Mouse (Mus musculus): ENCODE results near the gene Cc2d1b. TPM values are rescaled to one million over a fixed set of nuclear protein-coding genes. Genes with fewer than 3 reads are reported as not detected.

The Cc2d1b gene
- total and polyA plus RNA-seq, 3 experiments: 35.6 to 50.3 TPM; not detected in 1

GRCm38 (mm10) chr4:108572644-108573043, 47.1 kb upstream of the Cc2d1b start:
- H3K36me3 ChIP-seq (ENCODE audit: control insufficient read depth in 1 of 2, insufficient read depth in 2 of 2, low read length in 2 of 2): peaks cover under 1 to 18% of the 10 kb centered on the region in 2 experiments

GRCm38 (mm10) chr4:108578840-108579742, 40.6 kb upstream of the Cc2d1b start, which contains the start of the genes Prpf38a and Orc1:
Gene Prpf38a, minus strand, starts transcription at chr4:108579336.
Gene Orc1, plus strand, starts transcription at chr4:108579423.
- Histone ChIP-seq H3K4me3 (ENCODE audit: control insufficient read depth in 1 of 2, insufficient read depth in 1 of 2, low read depth in 2 of 2, low read length in 2 of 2) (peak within 1 kb of the TSS; percentile 78 to 80), H3K4me1 (ENCODE audit: control insufficient read depth in 1 of 2, insufficient read depth in 2 of 2, low read length in 2 of 2) (peaks cover 0 to 10% of the 10 kb centered on the region in 2 experiments; a peak in 1 of 4 replicates), H3K27ac (ENCODE audit: control insufficient read depth, low read depth, low read length) (peak within 1 kb of the TSS; percentile 91), H3K9ac (ENCODE audit: control insufficient read depth, low read depth, low read length, poor library complexity, severe bottlenecking) (peak within 1 kb of the TSS; percentile 97), H3K36me3 (ENCODE audit: control insufficient read depth in 1 of 2, insufficient read depth in 2 of 2, low read length in 2 of 2) (peaks cover 7 to 16% of the 10 kb centered on the region in 2 experiments; a peak in 3 of 4 replicates), H3K27me3 (ENCODE audit: control insufficient read depth in 1 of 2, insufficient read depth in 2 of 2, low read length in 2 of 2) (no peaks in the 10 kb centered on the region), H3K79me2 (ENCODE audit: control insufficient read depth, insufficient read depth, low read length, poor library complexity) (peaks cover 51% of the 10 kb centered on the region), H3K9me3 (replicated peaks; ENCODE audit: insufficient read depth, low read length) (no peaks in the 10 kb centered on the region)
- DNase-seq (ENCODE audit: low read depth, low spot score): peak; percentile 99
- TF ChIP-seq NELFE (IDR thresholded peaks at IDR 0.05; ENCODE audit: low read depth, low read length) (peak; percentile 95), MAX (IDR thresholded peaks at IDR 0.05; ENCODE audit: low read length) (peak; percentile 31), USF1 (IDR thresholded peaks at IDR 0.05; ENCODE audit: low read depth, low read length) (peak; percentile 53), E2F4 (IDR thresholded peaks at IDR 0.05; ENCODE audit: borderline replicate concordance, low read depth, low read length) (peak; percentile 98), POLR2AphosphoS2 (IDR thresholded peaks at IDR 0.05; ENCODE audit: low read length) (peak; percentile 87), ZC3H11A (IDR thresholded peaks at IDR 0.05; ENCODE audit: low read depth, low read length) (no peak), TCF12 (IDR thresholded peaks at IDR 0.05; ENCODE audit: low read depth, low read length) (peak; percentile 57), ZNF384 (IDR thresholded peaks at IDR 0.05; ENCODE audit: low read depth, low read length) (peak; percentile 96), ZMIZ1 (IDR thresholded peaks at IDR 0.05; ENCODE audit: low read depth, low read length) (peak; percentile 80; the same call in 1 of the 2 replicates), RCOR1 (IDR thresholded peaks at IDR 0.05; ENCODE audit: low read depth, low read length) (no peak), ELF1 (IDR thresholded peaks at IDR 0.05; ENCODE audit: low read depth, low read length) (peak; percentile 90), POLR2A (IDR thresholded peaks at IDR 0.05; ENCODE audit: control insufficient read depth in 1 of 2, insufficient read depth in 1 of 2, low read depth in 1 of 2, low read length in 2 of 2, poor library complexity in 1 of 2) (peak; percentile 86 to 98), ZKSCAN1 (IDR thresholded peaks at IDR 0.05; ENCODE audit: low read depth, low read length) (no peak), TBP (IDR thresholded peaks at IDR 0.05; ENCODE audit: low read depth, low read length) (peak; percentile 90), UBTF (IDR thresholded peaks at IDR 0.05; ENCODE audit: borderline replicate concordance, insufficient read depth, low read depth, low read length) (no peak), TAL1 (IDR thresholded peaks at IDR 0.05; ENCODE audit: low read length) (no peak), SIN3A (IDR thresholded peaks at IDR 0.05; ENCODE audit: low read length) (peak; percentile 95), MAZ (IDR thresholded peaks at IDR 0.05; ENCODE audit: low read depth, low read length) (peak; percentile 59; the same call in 1 of the 2 replicates), CTCF (IDR thresholded peaks at IDR 0.05 in 2 of 3, conservative IDR thresholded peaks at IDR 0.05 in 1 of 3; ENCODE audit: control insufficient read depth in 1 of 3, insufficient read depth in 1 of 3, low read depth in 2 of 3, low read length in 3 of 3, poor library complexity in 1 of 3, severe bottlenecking in 1 of 3) (no peak), MYC (IDR thresholded peaks at IDR 0.05; ENCODE audit: low read depth, low read length) (peak; percentile 7; the same call in 1 of the 2 replicates), USF2 (IDR thresholded peaks at IDR 0.05; ENCODE audit: borderline replicate concordance in 1 of 2, insufficient read depth in 1 of 2, low read depth in 1 of 2, low read length in 2 of 2) (no peak), MXI1 (IDR thresholded peaks at IDR 0.05; ENCODE audit: low read depth, low read length) (peak; percentile 91), BHLHE40 (IDR thresholded peaks at IDR 0.05; ENCODE audit: borderline replicate concordance, low read depth, low read length) (0 out of 2 replicates have a peak, but pooled peaks have one; percentile 4), KAT2A (conservative IDR thresholded peaks at IDR 0.05; ENCODE audit: low read depth, low read length) (peak; percentile 59), POLR2AphosphoS5 (IDR thresholded peaks at IDR 0.05; ENCODE audit: borderline replicate concordance, low read depth, low read length) (peak; percentile 62; the same call in 1 of the 2 replicates), JUND (IDR thresholded peaks at IDR 0.05; ENCODE audit: low read depth, low read length) (no peak)

More at GRCm38 (mm10) chr4:108572644-108573043, 47.1 kb upstream of the Cc2d1b start:
- H3K79me2 ChIP-seq (ENCODE audit: control insufficient read depth, insufficient read depth, low read length, poor library complexity): peaks cover 9% of the 10 kb centered on the region
- no peak overlapping the region for H3K27ac ChIP-seq (ENCODE audit: control insufficient read depth, low read depth, low read length)
- no peak for DNase-seq (ENCODE audit: low read depth, low spot score)
- no peaks in the 10 kb centered on the region for H3K9me3 ChIP-seq (replicated peaks; ENCODE audit: insufficient read depth, low read length)
- TF ChIP-seq UBTF (IDR thresholded peaks at IDR 0.05; ENCODE audit: borderline replicate concordance, insufficient read depth, low read depth, low read length) (no peak), USF2 (IDR thresholded peaks at IDR 0.05; ENCODE audit: borderline replicate concordance in 1 of 2, insufficient read depth in 1 of 2, low read depth in 1 of 2, low read length in 2 of 2) (no peak), TAL1 (IDR thresholded peaks at IDR 0.05; ENCODE audit: low read length) (no peak), KAT2A (conservative IDR thresholded peaks at IDR 0.05; ENCODE audit: low read depth, low read length) (no peak), MYB (IDR thresholded peaks at IDR 0.05; ENCODE audit: low read depth, low read length) (no peak), ZNF384 (IDR thresholded peaks at IDR 0.05; ENCODE audit: low read depth, low read length) (no peak), MXI1 (IDR thresholded peaks at IDR 0.05; ENCODE audit: low read depth, low read length) (no peak), ETS1 (IDR thresholded peaks at IDR 0.05; ENCODE audit: low read depth, low read length) (no peak)
- H3K4me3 ChIP-seq (ENCODE audit: control insufficient read depth in 1 of 2, insufficient read depth in 1 of 2, low read depth in 2 of 2, low read length in 2 of 2): no peak overlapping the region
- 0 out of 4 replicates have a peak, but pooled peaks cover 0 to 2% of the 10 kb centered on the region in 2 experiments for H3K4me1 ChIP-seq (ENCODE audit: control insufficient read depth in 1 of 2, insufficient read depth in 2 of 2, low read length in 2 of 2)
- H3K9ac ChIP-seq (ENCODE audit: control insufficient read depth, low read depth, low read length, poor library complexity, severe bottlenecking): no peak overlapping the region
- no peaks in the 10 kb centered on the region for H3K27me3 ChIP-seq (ENCODE audit: control insufficient read depth in 1 of 2, insufficient read depth in 2 of 2, low read length in 2 of 2)
